Mouse (Mus musculus) T-helper 1 cell (primary cell): ENCODE measurements around the gene Filip1l.
"Not testable (repeated sequence)": the region's sequence is repeated elsewhere in the genome, so short reads cannot be mapped to it uniquely, and the experiment has no call there.

Experiments used
- in situ Hi-C: fragments of 300-600 bp; cut with MboI, MseI; formaldehyde crosslinking; loops from one replicate; pipeline ENCODE4 v1.15.1; 2025; ENCODE audit warnings: high pct_unique_total_duplicates

Filip1l gene

GRCm38 (mm10) chr16:57353166-57353721 lies 351 bp downstream of the Filip1l start:
- in situ Hi-C loops: no loop called here

GRCm38 (mm10) chr16:57353932-57354331 lies 1.0 kb downstream of the Filip1l start:
- in situ Hi-C loops: no loop called here

- in situ Hi-C loops: no loop called here
Measured at GRCm38 (mm10) chr16:57356454-57356853, 3.6 kb downstream of the Filip1l start.

GRCm38 (mm10) chr16:57357011-57357410 lies 4.1 kb downstream of the Filip1l start:
- in situ Hi-C loops: no loop called here

- in situ Hi-C loops: no loop called here
Measured at GRCm38 (mm10) chr16:57359251-57359650, 6.4 kb downstream of the Filip1l start.

GRCm38 (mm10) chr16:57360785-57361184 lies 7.9 kb downstream of the Filip1l start:
- in situ Hi-C loops: loop anchor here (5.0 kb wide), 1 partner anchor 33 kb away; no protein-coding TSS in a partner anchor

- in situ Hi-C loops: loop anchor here (5.0 kb wide), 1 partner anchor 36 kb away; no protein-coding TSS in a partner anchor
Measured at GRCm38 (mm10) chr16:57362679-57363401, 9.9 kb downstream of the Filip1l start.

GRCm38 (mm10) chr16:57364498-57364897 lies 11.6 kb downstream of the Filip1l start:
- in situ Hi-C loops: loop anchor here (5.0 kb wide), 1 partner anchor 37 kb away; no protein-coding TSS in a partner anchor

GRCm38 (mm10) chr16:57366141-57366540 lies 13.2 kb downstream of the Filip1l start:
- in situ Hi-C loops: no loop called here

GRCm38 (mm10) chr16:57366941-57367694 lies 14.2 kb downstream of the Filip1l start:
- in situ Hi-C loops: no loop called here

- in situ Hi-C loops: no loop called here
Measured at GRCm38 (mm10) chr16:57369846-57370496, 17.1 kb downstream of the Filip1l start.

- in situ Hi-C loops: no loop called here
Measured at GRCm38 (mm10) chr16:57372156-57372555, 19.3 kb downstream of the Filip1l start.

GRCm38 (mm10) chr16:57375248-57375837 lies 22.4 kb downstream of the Filip1l start:
- in situ Hi-C loops: no loop called here

- in situ Hi-C loops: no loop called here
Measured at GRCm38 (mm10) chr16:57378631-57379330, 25.9 kb downstream of the Filip1l start.

GRCm38 (mm10) chr16:57383266-57383971 lies 30.5 kb downstream of the Filip1l start:
- in situ Hi-C loops: loop anchor here (10.0 kb wide), 1 partner anchor 711 kb away; no protein-coding TSS in a partner anchor

GRCm38 (mm10) chr16:57384274-57384673 lies 31.4 kb downstream of the Filip1l start:
- in situ Hi-C loops: loop anchor here (10.0 kb wide), 1 partner anchor 711 kb away; no protein-coding TSS in a partner anchor

- in situ Hi-C loops: loop anchor here (10.0 kb wide), 1 partner anchor 705 kb away; no protein-coding TSS in a partner anchor
Measured at GRCm38 (mm10) chr16:57389566-57390251, 36.8 kb downstream of the Filip1l start.

GRCm38 (mm10) chr16:57391171-57391570 lies 38.3 kb downstream of the Filip1l start:
- in situ Hi-C loops: not testable (repeated sequence)

- in situ Hi-C loops: no loop called here
Measured at GRCm38 (mm10) chr16:57392461-57392860, 39.6 kb downstream of the Filip1l start.
